Mouse (Mus musculus): ENCODE measurements around the gene Wnt4.

The Wnt4 gene

DNA sequence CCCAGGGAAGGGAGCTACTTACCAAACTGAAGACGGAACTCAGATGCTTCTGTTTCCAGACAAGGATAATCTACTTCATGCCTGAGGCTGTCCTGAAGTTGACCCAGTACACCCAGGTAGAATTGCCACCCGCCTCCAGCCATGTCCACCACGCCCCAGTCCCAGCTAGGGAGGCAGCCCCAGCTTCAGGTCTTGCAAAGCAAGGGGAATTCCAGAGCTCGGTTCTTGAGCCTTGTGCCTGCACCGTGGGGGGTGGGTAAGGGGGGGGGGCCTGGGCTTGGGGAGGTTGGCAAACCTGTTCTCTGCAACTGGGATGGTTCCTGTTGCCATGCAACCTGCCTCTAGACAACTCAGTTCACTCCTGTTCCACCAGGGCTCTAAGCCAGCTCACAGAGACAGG lies 2.1 kb downstream of the Wnt4 start:
- DNase-seq (ENCODE audit: low spot score), result no peak

DNA sequence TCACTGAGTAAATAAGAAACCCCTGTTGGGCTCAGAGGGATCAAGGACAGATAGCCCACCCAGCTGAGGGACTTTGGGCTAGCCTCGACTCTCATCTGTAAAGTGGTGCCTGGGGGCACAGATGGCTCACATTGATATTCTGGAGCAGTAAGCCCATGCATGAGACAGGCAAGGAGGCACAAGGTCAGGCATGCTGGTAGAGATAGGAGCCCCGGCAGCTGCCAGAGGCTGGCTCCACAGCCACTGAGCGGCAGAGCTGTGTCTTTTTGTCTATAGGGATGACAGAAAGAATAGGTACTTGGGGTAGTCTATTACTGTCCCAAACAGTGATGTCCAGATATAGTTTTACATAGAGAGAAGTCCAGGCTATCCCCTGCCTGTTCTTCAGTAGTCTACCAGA lies 4.0 kb downstream of the Wnt4 start:
- no peak for DNase-seq (ENCODE audit: low spot score)

DNA sequence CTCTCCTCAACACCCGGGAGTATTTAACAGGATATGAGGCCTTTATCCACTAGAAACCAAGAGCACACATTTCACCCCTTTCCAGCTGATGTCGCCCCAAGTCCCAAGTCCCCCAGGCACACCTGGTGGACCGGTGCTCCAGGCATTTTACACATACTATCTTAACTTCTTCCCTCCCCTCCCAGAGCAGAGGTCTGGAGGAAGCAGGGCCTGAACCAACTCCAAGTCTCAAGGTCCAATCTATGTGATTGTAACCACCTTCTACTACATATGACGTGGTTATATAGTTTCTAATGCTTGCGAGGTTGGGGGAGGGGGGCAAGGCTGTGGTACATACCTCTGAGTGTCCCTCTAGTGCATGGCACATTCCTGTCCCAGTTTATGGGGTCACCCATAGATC lies 4.8 kb downstream of the Wnt4 start:
- no peak for DNase-seq (ENCODE audit: low spot score)

DNA sequence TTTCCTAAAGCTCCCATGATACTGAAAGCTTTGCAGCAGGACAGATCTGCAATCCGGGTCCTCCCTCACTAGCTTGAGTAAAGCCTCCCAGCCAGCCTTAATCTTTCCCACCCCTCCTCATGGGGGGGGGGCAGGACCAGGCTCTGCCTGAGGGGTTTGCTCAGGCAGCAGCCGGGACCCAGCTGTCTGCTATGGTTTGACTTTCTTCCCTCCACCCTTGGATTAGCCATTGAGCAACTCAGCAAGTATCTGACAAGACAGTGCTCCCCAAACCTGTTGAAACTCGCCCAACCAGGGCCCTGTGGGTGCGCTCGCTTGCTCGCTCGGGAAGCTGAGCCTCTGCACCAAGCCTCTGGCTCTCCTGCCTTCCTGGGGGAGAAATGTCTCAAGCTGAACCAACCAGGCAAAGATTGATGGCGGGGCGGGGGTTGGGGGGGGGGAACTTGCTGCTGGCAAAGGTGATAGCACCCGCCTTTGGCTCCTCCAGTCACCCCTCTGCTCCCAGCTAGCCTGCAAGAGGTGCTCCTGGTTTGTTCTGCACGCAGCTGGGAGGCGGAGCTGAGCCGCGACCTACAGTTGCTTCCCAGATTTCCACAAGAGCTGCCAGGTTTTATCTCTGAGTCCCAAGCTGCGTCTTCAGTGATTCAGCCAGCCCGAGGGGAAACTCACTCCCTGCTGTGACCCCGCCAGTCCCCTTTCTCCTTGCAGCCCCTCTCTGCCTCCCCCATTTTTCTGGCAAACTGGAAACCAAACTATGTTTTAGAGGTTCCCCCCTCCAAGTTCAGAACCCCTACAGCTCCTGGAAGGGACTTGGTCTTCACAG lies 5.5 kb downstream of the Wnt4 start:
- no peak for DNase-seq (ENCODE audit: low spot score)

DNA sequence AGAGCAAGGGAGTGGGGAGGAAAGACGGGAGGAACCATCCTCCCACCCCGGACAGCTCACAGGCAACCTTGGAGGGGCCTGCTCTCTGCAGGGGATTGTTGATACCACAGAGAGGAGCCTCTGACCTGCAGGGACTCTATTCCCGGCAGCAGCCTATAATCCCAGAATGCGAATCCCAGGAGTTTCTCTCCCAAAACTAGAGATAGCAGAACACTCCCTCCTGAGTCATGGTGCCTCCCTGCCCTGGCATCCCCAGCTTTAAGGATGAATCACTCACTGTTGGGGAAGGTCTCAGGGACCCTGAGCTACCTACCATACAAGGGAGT lies 6.1 kb downstream of the Wnt4 start:
- no peak for DNase-seq (ENCODE audit: low spot score)

DNA sequence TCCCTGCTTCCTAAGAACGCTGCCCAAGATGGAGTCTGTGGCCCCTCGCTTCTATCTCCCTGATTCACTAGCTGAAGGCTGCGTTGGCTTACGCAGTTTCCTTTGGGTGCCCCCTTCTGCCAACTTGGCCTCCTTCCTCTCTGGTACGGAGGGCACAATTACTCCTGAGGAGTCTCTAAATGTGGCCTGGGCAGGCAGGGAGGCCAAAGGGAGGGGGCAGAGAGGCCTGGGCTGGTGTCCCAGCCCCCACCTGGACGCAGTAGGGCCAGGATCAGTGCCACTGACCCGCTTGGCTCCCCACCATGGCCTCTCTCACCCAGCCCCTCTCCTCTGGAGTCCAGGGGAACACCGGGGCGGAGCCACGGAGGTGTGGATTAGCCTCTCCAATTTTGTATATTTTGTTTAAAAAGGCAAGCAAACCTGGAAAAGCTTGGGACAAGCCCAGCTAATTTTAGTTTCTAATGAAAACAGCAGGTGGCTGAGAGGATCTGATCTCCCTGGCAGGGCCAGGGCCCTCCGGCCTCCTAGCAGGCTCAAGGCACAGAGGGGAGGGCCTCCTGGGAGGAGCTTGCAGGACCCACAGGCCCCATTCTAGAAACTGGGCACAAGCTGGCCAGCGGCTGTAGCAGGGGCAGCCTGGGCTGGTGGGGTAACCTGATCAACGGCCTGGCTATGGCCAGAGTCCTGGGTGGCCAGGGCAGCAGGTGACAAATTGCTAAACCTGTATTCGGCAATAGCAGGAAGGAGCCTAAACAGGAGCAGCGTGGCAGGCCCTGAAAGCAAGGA lies 8.8 kb downstream of the Wnt4 start:
- no peak for DNase-seq (ENCODE audit: low spot score)

DNA sequence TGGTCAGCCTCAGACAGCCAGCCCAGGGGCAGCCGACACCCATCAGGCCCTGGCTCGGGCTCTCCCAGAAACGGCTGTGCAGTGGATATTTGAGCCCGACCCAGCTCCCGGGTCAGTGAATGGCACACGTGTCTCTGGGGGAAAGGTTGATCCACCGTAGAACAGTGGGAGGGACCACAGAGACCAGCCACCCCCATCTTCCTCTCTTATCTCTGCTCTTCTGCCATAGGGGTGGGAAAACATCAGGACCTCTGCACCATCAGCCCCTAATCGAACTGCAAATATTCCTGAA lies 9.3 kb downstream of the Wnt4 start:
- DNase-seq (ENCODE audit: low spot score), result no peak

DNA sequence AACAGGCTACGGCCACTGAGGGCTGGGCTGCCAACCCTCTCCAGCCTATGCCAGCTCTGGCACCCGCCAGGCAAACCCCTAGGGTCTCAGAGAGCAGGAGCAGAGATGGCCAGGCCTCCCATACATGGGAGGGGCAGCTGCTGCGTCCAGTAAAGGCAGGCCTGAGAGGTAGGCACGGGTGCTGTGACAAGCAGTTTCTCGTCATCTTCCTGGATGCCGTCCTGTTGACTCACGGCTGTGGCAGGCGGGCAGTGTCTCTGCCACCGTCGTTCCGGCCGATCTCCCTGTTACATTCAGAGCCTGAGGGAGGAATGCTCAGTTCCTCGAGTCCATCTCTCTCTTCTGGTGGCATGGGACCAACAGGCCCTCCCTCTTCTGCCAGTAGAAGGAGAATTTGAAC lies 9.9 kb downstream of the Wnt4 start:
- no peak for DNase-seq (ENCODE audit: low spot score)

DNA sequence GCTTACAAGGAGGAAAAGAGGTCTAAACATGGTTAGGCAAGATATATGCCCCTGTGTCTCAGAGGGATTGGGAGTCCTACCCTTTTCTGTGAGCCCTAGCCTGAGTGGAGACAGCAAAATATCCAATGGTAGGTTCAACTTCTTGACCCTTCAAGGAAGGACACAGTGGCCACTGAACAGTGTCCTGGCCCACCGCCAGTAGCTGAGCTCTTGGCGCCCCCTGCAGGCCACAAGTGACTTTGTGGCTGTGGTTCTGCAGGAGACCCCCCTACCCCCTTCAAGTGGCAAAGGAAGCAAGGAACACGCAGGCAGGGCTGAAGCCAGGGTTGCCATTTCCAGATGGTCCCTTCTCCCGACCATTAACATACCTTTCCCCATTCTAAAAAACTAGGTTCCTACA lies 10.5 kb downstream of the Wnt4 start:
- DNase-seq (ENCODE audit: low spot score), result no peak

DNA sequence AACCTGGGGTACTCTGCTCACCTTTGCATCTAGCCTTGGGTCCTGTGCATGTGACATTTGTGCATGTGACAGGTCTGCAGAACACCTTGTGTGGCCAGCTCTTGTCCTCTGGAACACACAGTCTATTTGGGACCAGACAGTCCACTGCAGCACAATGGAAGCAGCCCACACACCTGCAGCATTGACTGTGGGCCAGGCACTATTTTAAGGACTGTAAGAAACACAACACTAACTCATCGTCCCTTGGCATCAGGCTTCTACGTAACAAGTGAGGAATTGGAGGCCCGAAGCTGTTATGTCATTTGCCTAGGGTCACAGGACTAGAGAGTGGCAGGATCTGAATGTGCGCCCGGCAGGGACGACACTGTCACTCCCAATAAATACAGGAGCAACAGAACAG lies 12.4 kb downstream of the Wnt4 start:
- no peak for DNase-seq (ENCODE audit: low spot score)

DNA sequence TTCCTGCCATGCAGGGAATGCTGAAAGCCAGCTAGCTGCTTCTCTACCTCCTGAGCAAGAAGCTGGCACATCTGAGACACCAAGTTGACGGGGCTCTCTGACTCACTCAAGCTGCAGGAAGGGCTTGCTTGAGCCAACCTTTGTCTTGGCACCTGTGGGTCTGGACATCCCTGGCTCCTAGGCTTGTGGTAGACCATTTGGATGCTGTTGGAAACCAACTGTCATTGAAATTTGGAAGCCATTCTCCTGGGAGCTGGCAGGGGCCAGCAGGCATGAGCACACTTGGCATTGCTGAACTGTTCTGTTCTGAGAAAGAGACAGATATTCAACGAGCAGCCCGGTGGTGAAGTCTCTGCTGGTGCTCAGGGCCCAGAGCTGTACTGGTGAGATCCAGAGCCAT lies 13.0 kb downstream of the Wnt4 start:
- no peak for DNase-seq (ENCODE audit: low spot score)

DNA sequence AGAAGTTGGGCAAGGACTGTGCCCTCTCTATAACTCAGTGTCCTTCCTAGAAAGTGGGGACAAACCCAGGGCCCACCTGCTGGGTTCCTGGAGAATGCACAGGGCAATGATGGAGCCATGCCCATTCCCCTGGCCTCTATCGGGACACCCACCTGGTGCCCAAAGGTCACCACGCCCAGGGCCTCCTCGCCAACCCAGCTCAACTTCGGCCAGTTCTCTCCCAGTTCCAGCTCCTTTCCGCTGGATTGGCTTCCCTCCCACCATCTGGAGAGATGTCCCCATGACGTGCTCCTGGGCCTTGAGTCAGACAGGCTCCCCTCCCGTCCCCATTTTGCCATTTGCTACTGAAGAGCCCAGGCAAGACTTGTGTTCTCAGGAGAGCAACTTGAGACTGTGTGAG lies 15.3 kb downstream of the Wnt4 start:
- DNase-seq (ENCODE audit: low spot score), result no peak

DNA sequence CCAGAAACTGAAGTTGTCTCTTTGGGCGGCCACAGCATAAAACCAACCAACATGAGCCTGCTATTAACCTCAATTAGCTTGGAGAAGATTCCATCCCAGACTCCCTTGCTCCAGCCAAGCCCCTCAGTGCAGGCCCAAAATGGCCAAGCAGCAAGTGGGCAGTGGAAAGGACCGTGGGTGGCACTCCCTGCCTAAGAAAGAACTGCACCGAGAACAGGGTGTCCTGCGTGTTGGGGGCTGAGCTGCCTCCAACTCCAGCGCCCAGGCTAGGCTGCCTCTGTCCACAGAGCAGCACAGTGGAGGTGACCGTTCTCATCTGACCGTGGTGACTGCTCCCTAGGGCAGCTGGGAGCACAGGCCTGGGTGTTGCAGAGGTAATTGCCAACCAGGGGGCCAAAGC lies 16.7 kb downstream of the Wnt4 start:
- DNase-seq (ENCODE audit: low spot score), result no peak

DNA sequence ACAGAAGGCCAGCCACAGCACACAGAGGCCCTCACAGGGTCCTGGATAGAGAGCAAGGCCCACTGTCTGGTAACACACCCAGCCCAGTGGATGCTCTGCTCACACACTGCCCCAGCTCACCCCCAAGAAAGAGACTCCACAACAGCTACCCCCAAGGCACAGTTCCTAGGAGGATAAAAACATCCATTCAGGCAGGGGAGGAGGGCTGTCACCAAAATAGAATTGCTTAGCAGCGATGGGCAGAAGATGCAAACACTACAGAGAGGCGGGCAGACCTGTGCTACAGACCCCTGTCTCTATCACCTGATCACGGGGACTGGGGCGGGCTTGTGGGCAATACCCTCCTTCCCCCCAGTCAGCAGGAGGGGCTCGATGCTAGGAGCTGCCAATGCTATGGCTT lies 17.2 kb downstream of the Wnt4 start:
- DNase-seq (ENCODE audit: low spot score), result no peak

DNA sequence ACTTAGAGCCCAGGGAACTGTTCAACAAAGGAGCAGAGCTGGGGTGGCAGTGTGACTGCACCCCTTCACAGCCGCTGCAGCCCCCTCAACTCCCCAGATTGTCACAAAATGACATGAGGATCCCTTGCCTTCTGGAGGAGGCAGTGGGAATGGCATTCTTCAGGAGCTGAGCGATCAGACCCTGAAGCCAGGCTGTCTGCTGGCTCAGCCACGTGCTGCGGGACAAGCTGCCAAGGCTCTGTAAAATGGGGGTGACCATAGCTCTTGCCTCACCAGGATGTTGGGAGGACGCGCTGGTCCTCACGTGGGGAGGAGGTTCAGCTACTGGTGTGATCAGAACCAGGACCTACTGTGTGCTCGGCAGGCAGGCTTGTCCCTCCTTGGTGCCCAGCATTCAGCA lies 17.7 kb downstream of the Wnt4 start:
- DNase-seq (ENCODE audit: low spot score), result no peak

DNA sequence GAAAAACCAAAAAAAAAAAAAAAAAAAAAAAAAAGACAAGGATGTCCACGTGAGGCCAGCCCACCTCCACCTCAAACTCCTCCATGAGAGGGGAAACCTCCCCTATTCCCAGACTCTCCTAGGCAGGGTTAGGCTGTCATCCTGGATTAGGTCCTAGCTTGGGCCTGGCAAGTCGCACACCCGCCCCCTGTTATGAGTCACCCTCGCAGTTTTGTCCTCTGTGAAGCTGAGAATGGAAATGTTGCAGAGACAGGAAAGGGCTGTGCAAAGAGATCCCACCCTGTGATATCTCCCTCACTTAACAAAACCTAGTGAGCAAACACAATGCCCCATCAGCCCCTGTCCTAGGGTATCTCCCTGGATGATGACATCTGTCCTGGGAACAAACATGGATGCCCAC lies 20.3 kb downstream of the Wnt4 start:
- no peak for DNase-seq (ENCODE audit: low spot score)

DNA sequence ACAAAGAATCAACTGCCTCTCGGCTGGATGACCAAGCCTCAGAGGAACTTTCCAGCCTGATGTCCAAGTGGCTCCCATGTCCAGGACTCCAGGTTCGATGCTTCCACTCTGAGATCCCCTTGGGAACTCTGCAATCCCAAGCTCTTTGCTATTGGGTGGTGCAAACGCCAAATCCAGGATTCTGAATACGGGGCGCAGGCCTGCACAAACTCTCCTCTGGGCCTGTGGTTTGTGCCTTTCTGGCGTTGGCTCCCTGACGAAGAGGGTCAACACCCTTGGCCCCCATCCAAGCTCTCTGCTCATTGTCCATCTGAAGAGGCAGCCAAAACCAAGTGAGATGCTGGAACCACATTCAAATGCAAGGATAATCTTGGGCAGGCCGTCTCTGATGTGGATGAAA lies 21.1 kb downstream of the Wnt4 start:
- no peak for DNase-seq (ENCODE audit: low spot score)

DNA sequence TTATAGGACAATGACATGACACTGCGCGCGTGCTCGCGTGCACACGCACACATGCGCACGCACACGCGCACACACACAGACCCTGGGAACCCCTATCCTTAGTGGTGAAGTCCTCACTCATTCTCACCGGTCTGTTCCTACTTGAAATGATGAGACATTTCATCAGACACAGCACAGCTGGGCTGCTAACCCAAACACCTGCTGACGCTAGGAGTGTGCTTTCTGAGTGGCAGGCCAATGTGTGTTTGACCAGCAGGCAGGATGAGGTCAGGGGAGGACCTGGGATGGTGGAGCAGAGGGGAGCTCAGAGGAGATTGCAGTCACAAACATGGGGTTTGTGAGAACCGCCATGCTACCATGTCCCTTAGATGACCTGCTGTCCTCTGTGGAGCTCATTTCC lies 22.9 kb downstream of the Wnt4 start:
- DNase-seq (ENCODE audit: low spot score), result no peak

DNA sequence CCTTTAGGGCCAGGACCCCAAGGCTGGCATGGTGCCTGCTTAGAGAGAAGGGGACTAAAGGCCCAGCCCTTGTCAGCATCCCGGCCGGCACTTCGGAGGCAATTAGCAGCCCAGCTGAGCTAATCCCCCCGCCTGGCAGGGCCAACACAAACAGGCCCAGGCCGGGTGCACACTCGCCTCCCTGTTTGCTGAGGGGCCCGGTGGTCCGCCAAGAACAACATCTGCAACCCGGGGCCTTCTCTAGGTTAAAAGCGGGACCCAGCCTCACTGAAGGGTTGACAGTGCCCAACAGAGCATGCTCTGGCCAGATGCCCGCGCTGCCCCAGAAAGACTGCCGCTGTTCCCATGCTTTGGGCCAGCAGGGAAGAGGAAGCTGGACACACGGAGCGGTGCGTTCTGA lies 24.3 kb downstream of the Wnt4 start:
- DNase-seq (ENCODE audit: low spot score), result no peak

DNA sequence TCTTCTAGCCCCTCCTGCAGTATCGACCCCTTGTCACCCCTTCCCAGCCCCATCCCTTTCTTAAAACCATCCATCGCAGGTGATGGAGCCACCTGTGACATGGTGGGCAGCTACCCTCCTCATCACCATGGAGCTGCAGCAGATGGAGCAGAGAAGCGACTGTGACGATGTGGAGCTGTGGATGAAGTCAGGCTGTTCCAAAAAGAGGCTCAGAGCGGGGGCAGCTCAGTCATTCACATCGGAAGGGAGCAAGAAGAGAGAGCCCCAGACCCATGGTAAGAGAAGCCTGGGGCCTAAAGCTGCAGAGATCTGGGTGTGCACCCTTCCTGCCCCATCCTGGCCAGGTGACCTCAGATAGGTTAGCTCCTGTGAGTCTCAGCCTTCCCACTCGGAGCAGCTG lies 26.8 kb downstream of the Wnt4 start:
- no peak for DNase-seq (ENCODE audit: low spot score)

DNA sequence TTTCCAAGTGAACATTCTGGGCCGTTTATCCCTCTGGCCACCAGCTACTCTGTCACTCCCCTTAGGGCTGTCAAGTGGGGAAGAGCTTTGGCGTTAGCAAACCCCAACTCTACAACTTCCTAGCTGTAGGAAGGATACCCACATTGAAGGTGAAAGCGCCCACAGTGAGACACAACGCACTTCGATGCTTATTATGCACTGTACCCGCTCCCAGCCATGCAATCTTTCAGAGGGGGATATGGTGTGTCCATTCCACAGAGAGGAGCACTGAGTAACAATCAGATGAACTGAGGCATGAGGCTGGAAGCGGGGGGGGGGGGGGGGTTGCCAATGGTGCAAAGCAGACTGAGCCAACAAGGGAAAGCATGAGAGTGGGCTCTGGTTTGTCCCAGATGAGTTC lies 27.8 kb downstream of the Wnt4 start:
- no peak for DNase-seq (ENCODE audit: low spot score)

DNA sequence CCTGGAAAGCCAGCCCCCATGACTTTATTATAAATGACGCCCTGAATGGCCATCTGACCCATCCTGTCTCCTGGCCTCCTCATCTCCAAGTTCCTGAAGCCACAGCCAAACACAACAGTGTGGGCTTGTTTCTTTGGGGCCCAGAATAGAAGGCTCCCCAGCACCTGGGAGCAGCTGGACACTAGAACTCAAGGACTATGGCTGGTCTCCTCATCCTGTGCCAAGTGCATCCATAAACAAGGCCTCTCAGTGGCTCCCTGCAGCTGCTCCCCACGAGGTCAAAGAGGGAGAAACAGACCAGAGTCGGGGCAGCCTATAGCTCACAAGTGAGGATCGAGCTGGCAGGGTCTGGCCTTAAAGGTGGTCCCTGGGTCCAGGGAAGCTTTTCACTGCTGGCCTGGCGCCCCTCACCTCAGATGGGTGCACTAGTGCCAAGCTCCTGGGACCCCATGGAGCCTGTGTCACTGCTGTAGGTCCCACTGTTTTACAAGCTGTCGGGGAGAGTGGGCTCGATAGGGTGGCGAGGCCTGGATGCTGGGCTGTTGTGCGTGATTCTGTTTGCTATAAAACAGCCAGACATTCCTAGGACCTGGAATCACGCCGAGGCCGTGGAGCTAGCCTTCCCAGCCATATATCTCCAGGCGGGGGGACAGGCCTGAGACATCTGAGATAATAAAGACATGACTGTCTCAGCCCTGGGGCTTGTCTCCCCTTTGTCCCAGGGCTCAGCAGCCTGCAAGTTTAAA lies 28.7 kb downstream of the Wnt4 start:
- DNase-seq (ENCODE audit: low spot score), result no peak

DNA sequence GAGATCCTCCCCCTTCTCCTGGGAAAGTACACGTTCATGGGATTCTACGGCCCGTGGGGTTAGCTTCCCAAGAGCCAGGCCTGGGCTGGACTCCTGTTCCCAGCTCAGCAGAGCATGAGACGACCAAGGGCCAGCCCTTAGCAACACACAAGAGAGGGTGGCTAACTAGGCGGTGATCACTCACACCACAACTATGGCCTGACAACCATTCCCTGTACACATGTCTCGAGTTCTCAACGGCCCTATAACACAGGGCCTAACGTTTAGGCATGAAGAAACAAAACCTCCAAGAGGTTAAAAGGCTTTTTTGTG lies 29.2 kb downstream of the Wnt4 start:
- DNase-seq (ENCODE audit: low spot score), result no peak
